Mouse (Mus musculus) kidney, embryonic 14.5 days (tissue): ENCODE measurements around the gene Slc24a3. TPM values are rescaled to one million over a fixed set of nuclear protein-coding genes. Genes with fewer than 3 reads are reported as not detected.

Experiments
- ATAC-seq: fragments of 200-750 bp; cut with Nextera tagmentation; 2 replicates; pipeline ENCODE4 v1.8.0; 2017; ENCODE audit warnings: moderate number of reproducible peaks, mild to moderate bottlenecking, moderate TSS enrichment, moderate library complexity; ENCODE audit not compliant: low FRiP score, low TSS enrichment
- H3K27ac ChIP-seq: fragments of 300-500 bp; sonication (generic); 2 replicates; pipeline ENCODE4 v1.5.1; 2014; ENCODE audit warnings: low read depth, mild to moderate bottlenecking, low read length, moderate library complexity, mixed read lengths
- H3K27me3 ChIP-seq: fragments of 300-500 bp; sonication (generic); 2 replicates; pipeline ENCODE4 v1.6.1; 2014; ENCODE audit warnings: mild to moderate bottlenecking, low read length; ENCODE audit not compliant: control insufficient read depth, insufficient read depth
- H3K36me3 ChIP-seq: fragments of 300-500 bp; sonication (generic); 2 replicates; pipeline ENCODE4 v1.6.1; 2014; ENCODE audit warnings: low read length, mixed read lengths; ENCODE audit not compliant: control insufficient read depth, insufficient read depth
- H3K4me1 ChIP-seq: fragments of 300-500 bp; sonication (generic); 2 replicates; pipeline ENCODE4 v1.6.1; 2014; ENCODE audit warnings: low read length, mixed read lengths; ENCODE audit not compliant: control insufficient read depth, insufficient read depth
- H3K4me2 ChIP-seq: fragments of 300-500 bp; sonication (generic); replicated peaks from 2 replicates; pipeline ENCODE4 v1.6.1; 2014; ENCODE audit warnings: low read depth, mild to moderate bottlenecking, low read length
- H3K4me3 ChIP-seq: fragments of 300-500 bp; sonication (generic); 2 replicates; pipeline ENCODE4 v1.5.1; 2014; ENCODE audit warnings: mild to moderate bottlenecking, low read length
- H3K9ac ChIP-seq: fragments of 300-500 bp; sonication (generic); 2 replicates; pipeline ENCODE4 v1.6.1; 2014; ENCODE audit warnings: low read depth, mild to moderate bottlenecking, low read length, moderate library complexity
- H3K9me3 ChIP-seq: fragments of 300-500 bp; sonication (generic); 2 replicates; pipeline ENCODE4 v1.6.1; 2016; ENCODE audit warnings: low read length; ENCODE audit not compliant: control insufficient read depth
- WGBS: fragments of 180-500 bp; shearing (Covaris S2); extraction: QIAGEN DNeasy Blood & Tissue Kit; methylation state at CpG from one replicate; pipeline ENCODE4 v1.1.7; 2014; 5-methylcytosine and 5-hydroxymethylcytosine counted together
- polyA plus RNA-seq: library from polyadenylated mRNA; unstranded; fragments of >200 nt; fragmentation: Nextera tagmentation; extraction: Ambion mirVana; gene quantifications from 2 replicates; pipeline ENCODE4 v1.2.1, GENCODE M21; 2014

Slc24a3 gene
- polyA plus RNA-seq, 1 experiment from 2014 or later = 2.4 TPM

DNA sequence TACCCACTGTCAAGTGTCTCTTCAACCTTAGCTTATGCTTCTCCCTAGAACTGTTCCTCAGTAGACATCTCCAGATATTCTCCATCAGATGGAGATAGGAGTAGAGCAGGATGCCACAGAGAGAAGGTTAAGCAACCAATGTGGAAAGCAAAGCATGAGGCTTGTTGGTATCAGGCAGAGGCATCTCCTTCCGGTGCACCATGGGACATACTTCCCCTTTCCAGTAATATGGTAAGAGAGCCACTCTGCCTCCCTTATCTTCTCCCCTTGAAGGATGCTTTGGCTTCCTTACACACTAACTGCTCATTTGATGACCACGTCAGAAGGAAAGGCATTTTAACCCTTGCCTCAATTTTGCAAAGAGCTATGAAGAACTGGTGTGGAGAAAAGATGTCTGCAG, 21.3 kb downstream of the Slc24a3 start:
- Histone ChIP-seq H3K4me1 (no peaks in the 10 kb centered on the region), H3K36me3 (no peaks in the 10 kb centered on the region), H3K9me3 (no peaks in the 10 kb centered on the region), H3K27me3 (no peaks in the 10 kb centered on the region), H3K4me3 (no peak overlapping the region), H3K9ac (no peak overlapping the region), H3K27ac (no peak overlapping the region), H3K4me2 (no peak overlapping the region)
- ATAC-seq = no peak
- WGBS = 80% methylated on average over 2 of the region's 2 CpGs

DNA sequence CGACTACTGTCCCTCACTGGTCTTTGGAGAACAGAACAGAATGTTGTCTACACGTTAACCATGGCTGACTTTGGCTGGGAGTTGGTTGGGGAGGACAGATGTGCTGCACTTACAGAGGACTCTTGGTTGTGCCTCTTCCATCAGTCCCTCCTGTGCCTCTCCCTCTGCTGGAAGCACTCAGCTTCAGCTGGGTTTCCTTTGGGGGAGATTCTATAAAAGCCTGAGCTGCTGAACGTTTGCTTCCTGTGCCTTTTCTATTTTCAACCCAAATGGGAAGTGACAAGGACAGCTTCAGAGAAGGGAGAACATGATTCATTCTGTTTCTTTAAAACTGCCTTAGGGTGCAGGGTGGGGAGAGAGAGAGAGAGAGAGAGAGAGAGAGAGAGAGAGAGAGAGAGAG, 28.5 kb downstream of the Slc24a3 start:
- H3K9ac ChIP-seq = no peak overlapping the region
- H3K4me3 ChIP-seq = no peak overlapping the region
- no peaks in the 10 kb centered on the region for H3K4me1 ChIP-seq
- no peak overlapping the region for H3K4me2 ChIP-seq
- WGBS = 70% methylated on average over 3 of the region's 3 CpGs
- no peaks in the 10 kb centered on the region for H3K36me3 ChIP-seq
- no peak overlapping the region for H3K27ac ChIP-seq
- ATAC-seq = no peak
- no peaks in the 10 kb centered on the region for H3K27me3 ChIP-seq
- no peaks in the 10 kb centered on the region for H3K9me3 ChIP-seq

DNA sequence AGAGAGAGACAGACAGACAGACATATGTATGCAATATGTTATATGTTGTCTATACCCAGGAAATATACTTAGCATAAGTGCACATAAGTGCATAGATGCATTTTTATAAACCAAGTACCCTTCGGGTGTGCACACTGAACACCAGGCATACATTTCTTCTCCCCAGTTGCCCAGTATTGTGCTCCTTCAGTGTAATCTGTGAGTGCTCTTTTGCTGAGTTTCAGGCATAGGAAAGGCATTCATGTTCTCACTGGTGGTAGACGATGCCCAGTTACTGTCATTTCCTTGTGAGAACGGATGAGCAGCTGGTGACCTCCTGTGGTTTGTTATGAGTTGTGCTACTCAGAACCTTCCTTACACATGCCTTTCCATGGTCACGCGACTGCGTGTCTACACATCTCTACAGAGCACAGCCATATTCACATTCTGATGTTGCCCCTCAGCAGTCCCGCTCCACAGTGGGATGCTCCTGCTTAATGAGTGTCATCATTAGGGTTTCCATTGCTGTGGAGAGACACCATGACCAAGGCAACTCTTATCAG, 29.0 kb downstream of the Slc24a3 start:
- Histone ChIP-seq H3K4me1 (no peaks in the 10 kb centered on the region), H3K27ac (no peak overlapping the region), H3K4me3 (no peak overlapping the region), H3K36me3 (no peaks in the 10 kb centered on the region), H3K9me3 (no peaks in the 10 kb centered on the region), H3K9ac (no peak overlapping the region), H3K4me2 (no peak overlapping the region), H3K27me3 (no peaks in the 10 kb centered on the region)
- no peak for ATAC-seq
- 93% methylated on average over 7 of the region's 7 CpGs for WGBS

DNA sequence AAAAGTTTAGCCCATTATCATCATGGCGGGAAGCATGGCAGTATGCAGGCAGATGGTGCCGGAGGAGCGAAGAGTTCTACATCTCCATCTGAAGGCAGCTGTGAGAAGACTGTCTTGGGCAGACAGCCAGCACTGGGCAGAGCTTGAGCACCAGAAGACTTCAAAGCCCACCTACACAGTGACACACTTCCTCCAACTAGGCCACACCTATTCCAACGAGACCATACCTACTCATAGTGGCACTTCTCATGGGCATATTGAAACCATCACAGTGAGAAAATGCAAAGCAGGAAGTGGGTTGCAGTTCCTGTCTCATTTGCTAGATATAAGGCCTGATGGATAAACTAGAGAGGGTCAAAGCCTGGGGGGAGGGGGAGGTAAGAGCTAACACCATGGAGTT, 29.5 kb downstream of the Slc24a3 start:
- no peak overlapping the region for H3K9ac ChIP-seq
- H3K4me1 ChIP-seq = no peaks in the 10 kb centered on the region
- no peaks in the 10 kb centered on the region for H3K9me3 ChIP-seq
- no peak overlapping the region for H3K27ac ChIP-seq
- no peaks in the 10 kb centered on the region for H3K36me3 ChIP-seq
- H3K27me3 ChIP-seq = no peaks in the 10 kb centered on the region
- no peak overlapping the region for H3K4me3 ChIP-seq
- 93% methylated on average over 4 of the region's 4 CpGs for WGBS
- no peak for ATAC-seq
- no peak overlapping the region for H3K4me2 ChIP-seq

DNA sequence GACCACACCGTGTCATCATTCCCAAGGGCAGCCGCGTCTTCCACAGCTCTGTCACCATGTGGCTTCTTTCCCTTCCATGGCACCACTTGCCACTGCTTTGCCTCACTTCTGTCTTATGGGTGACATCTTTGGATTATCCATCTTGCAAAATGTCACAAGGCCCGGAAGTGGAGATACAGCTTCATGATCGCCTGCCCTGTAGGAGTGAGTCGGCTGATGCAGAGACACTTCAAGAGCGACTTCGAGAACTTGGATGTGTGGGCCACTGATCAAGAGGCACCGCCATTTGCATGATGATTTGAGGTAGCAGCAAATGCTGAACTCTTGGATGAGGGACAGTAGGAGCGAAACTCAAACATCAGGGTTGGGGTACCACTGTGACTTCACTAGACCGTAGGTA, 46.0 kb downstream of the Slc24a3 start:
- Histone ChIP-seq H3K36me3 (no peaks in the 10 kb centered on the region), H3K4me1 (no peaks in the 10 kb centered on the region), H3K27ac (no peak overlapping the region), H3K27me3 (no peaks in the 10 kb centered on the region), H3K9me3 (no peaks in the 10 kb centered on the region), H3K9ac (no peak overlapping the region), H3K4me3 (no peak overlapping the region), H3K4me2 (no peak overlapping the region)
- 96% methylated on average over 11 of the region's 11 CpGs for WGBS
- no peak for ATAC-seq

DNA sequence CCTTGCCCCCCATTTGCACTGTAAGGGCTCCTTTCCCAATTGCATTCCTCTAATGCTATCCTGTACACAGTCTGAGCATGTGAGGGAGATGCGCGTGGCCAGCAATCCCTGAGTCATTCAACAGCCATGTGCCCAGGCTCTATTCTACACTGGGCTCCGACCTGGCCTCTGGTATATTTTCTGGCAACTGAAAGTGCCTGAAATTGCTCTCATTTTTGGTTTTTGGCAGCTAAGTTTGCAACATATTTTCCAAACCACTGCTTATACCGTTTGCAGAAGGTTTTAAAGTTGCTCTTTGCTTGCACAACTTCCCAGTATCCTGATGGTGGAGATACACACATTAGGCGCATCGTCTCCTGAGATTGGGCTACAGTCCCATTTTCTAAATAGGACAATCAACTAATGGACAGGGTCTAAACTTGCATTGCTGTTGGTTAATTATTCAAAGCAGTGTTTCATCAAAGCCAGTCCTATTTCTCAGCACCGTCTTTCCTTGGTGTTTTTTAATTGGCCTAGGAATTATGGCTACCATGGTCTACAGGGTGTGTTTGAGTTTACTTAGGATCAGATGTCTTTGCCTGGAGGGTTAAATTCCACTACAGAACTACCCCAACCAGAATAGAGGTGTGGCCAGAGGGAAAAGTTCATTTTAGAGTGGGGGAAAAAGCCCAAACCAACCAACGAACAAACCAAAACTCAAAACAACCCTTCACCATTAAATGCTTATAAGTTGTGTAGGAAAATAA, 46.7 kb downstream of the Slc24a3 start:
- Histone ChIP-seq H3K9me3 (no peaks in the 10 kb centered on the region), H3K4me1 (no peaks in the 10 kb centered on the region), H3K36me3 (no peaks in the 10 kb centered on the region), H3K27ac (no peak overlapping the region), H3K4me3 (no peak overlapping the region), H3K9ac (no peak overlapping the region), H3K4me2 (no peak overlapping the region), H3K27me3 (no peaks in the 10 kb centered on the region)
- ATAC-seq = no peak
- WGBS = 74% methylated on average over 8 of the region's 8 CpGs

DNA sequence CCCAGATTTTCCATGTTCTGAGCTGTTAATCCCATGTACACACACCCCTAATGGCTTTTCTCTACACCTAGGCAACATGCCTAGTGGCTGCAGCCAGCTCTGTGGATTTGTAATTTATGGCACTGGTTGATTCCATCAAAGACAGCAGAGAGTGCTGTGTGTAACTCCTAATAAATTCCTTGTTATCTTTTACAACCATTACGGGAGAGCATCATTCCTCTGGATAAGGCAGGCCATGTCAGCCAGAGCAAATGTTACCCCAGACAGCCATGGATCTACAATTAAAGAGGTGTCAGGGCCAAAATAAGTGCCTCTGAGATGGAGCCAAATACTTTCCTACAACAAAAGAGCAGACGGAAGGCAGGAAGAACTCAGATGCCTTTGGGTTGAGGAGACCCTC, 49.0 kb downstream of the Slc24a3 start:
- no peaks in the 10 kb centered on the region for H3K4me1 ChIP-seq
- H3K36me3 ChIP-seq = no peaks in the 10 kb centered on the region
- H3K4me2 ChIP-seq = no peak overlapping the region
- no peak overlapping the region for H3K9ac ChIP-seq
- WGBS = 30% methylated on average over 2 of the region's 2 CpGs
- no peak overlapping the region for H3K27ac ChIP-seq
- ATAC-seq = no peak
- no peaks in the 10 kb centered on the region for H3K27me3 ChIP-seq
- H3K4me3 ChIP-seq = no peak overlapping the region
- no peaks in the 10 kb centered on the region for H3K9me3 ChIP-seq

DNA sequence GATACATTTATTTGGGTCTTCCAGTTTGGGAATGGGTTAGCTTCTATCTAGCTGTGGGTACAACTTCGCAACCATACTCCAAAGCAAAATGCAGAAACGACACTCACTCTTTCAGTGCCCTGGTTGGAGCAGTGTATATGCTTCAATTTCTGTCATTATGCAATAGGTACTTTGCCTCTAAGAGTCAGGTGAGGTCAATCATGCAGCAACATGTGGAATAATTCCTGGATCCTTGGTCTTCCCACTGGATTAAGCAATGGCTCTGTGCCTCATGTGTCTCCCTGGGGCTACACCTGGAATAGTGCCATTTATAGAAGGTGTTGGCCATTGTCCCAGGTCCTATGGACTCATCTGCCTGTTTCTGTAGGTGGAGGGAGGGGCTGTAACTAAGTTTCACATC, 49.9 kb downstream of the Slc24a3 start:
- H3K4me2 ChIP-seq = no peak overlapping the region
- H3K36me3 ChIP-seq = no peaks in the 10 kb centered on the region
- ATAC-seq = no peak
- H3K9ac ChIP-seq = no peak overlapping the region
- no peak overlapping the region for H3K27ac ChIP-seq
- 95% methylated on average over 2 of the region's 2 CpGs for WGBS
- no peaks in the 10 kb centered on the region for H3K4me1 ChIP-seq
- no peak overlapping the region for H3K4me3 ChIP-seq
- H3K9me3 ChIP-seq = no peaks in the 10 kb centered on the region
- H3K27me3 ChIP-seq = no peaks in the 10 kb centered on the region

DNA sequence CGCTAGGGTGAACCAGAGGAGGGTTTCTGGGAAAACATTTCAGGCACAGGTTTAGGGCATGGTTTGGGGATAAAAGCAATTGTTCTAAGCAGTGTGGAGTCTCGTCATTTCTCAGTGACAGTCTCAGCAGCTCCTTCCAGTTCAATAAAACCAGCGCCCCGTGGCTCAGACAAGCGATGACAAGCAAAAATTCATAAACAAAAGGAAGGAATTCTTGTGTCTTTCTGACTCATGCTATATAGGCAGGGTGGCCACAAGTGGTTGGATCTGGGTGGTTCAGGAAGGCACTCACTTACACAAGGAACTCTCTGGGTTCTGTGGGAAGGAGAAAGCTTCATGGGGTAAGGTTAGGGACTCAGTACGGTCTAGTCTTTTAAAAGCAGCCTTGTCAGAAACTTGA, 51.7 kb downstream of the Slc24a3 start:
- no peaks in the 10 kb centered on the region for H3K9me3 ChIP-seq
- no peak overlapping the region for H3K9ac ChIP-seq
- H3K4me3 ChIP-seq = no peak overlapping the region
- H3K4me2 ChIP-seq = no peak overlapping the region
- no peaks in the 10 kb centered on the region for H3K4me1 ChIP-seq
- no peaks in the 10 kb centered on the region for H3K36me3 ChIP-seq
- no peaks in the 10 kb centered on the region for H3K27me3 ChIP-seq
- no peak for ATAC-seq
- no peak overlapping the region for H3K27ac ChIP-seq
- WGBS = 84% methylated on average over 6 of the region's 6 CpGs
